Comparison of ENCODE assay signal across 8 mouse cellular contexts in the genomic region with DNA sequence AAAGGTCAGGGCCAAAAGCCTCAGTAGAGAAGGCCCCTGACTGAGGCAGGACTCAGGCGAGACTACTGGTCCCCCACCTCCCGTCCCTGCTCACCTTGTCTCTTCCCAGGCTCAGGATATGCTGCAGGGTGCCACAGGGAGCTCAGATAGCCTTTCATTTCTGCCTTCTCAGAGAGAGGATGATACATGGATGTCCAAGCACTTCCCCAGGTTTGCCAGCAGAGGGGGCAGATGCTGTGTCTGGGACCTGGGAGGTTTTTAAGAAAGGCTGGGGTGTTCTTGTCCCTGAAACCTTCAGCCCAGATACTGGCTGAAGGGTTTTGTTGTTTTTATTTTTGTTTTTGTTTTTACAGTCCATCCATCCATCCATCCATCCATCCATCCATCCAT. TPM values are rescaled to one million over a fixed set of nuclear protein-coding genes. Genes with fewer than 3 reads are reported as not detected.
DNase-seq lines count a peak whose midpoint lies in the region; ATAC-seq and TF ChIP-seq lines count a peak whose summit lies in the region.

No protein-coding gene starts in this region.

- peak; percentile 61 for ATAC-seq in forebrain, embryonic 15.5 days (replicated peaks)
- ATAC-seq in stomach, embryonic 14.5 days (ENCODE audit: insufficient number of reproducible peaks, insufficient read depth, low FRiP score, low read depth), result peak; percentile 18; the same call in 1 of the 2 replicates

- H3K27me3 ChIP-seq in kidney, adult 2 months (replicated peaks; ENCODE audit: control insufficient read depth, insufficient read depth, low read length), result no peaks in the 10 kb centered on the region
- peaks cover 30% of the 10 kb centered on the region for H3K27me3 ChIP-seq in CH12.LX (replicated peaks)
- H3K27me3 ChIP-seq in forebrain, embryonic 15.5 days, result no peaks in the 10 kb centered on the region
- no peaks in the 10 kb centered on the region for H3K27me3 ChIP-seq in stomach, embryonic 14.5 days (ENCODE audit: control insufficient read depth, insufficient read depth, low read length)

- H3K36me3 ChIP-seq in kidney, adult 2 months (ENCODE audit: control insufficient read depth, insufficient read depth, low read length), result no peaks in the 10 kb centered on the region
- no peaks in the 10 kb centered on the region for H3K36me3 ChIP-seq in CH12.LX (replicated peaks in 1 of 2; ENCODE audit: control insufficient read depth in 1 of 2, insufficient read depth in 1 of 2, low read length in 1 of 2)
- H3K36me3 ChIP-seq in forebrain, embryonic 15.5 days, result no peaks in the 10 kb centered on the region
- H3K36me3 ChIP-seq in stomach, embryonic 14.5 days (ENCODE audit: control insufficient read depth, insufficient read depth, low read length), result no peaks in the 10 kb centered on the region

- no peak overlapping the region for H3K27ac ChIP-seq in kidney, adult 2 months (ENCODE audit: insufficient read depth, low read depth, low read length)
- no peak overlapping the region for H3K27ac ChIP-seq in CH12.LX (ENCODE audit: insufficient read depth, low read depth)
- H3K27ac ChIP-seq in forebrain, embryonic 15.5 days (replicated peaks), result no peak overlapping the region
- no peak overlapping the region for H3K27ac ChIP-seq in stomach, embryonic 14.5 days (ENCODE audit: low read length)

- H3K4me2 ChIP-seq in CH12.LX (ENCODE audit: insufficient read depth, low read depth, poor library complexity, severe bottlenecking), result no peak overlapping the region
- no peak overlapping the region for H3K4me2 ChIP-seq in forebrain, embryonic 15.5 days (replicated peaks)
- H3K4me2 ChIP-seq in stomach, embryonic 14.5 days (replicated peaks; ENCODE audit: low read depth, low read length), result no peak overlapping the region

- dilution Hi-C loops in CH12.LX (cut with MboI; ENCODE audit: extremely low pct_ligation_motif_present, extremely low pct_unique_long_range_greater_than_20kb, low sequenced_read_pairs), result no loop called here

- TF ChIP-seq POLR2A in kidney, adult 2 months (IDR thresholded peaks at IDR 0.05; ENCODE audit: low read depth, low read length), result no peak
- no peak for TF ChIP-seq POLR2A in CH12.LX (IDR thresholded peaks at IDR 0.05; ENCODE audit: low read depth, low read length)

- TF ChIP-seq CTCF in kidney, adult 2 months (conservative IDR thresholded peaks at IDR 0.05; ENCODE audit: insufficient read depth, insufficient read length, low read depth, low read length), result peak; percentile 71
- TF ChIP-seq CTCF in CH12.LX (conservative IDR thresholded peaks at IDR 0.05 in 1 of 2, IDR thresholded peaks at IDR 0.05 in 1 of 2; ENCODE audit: low read depth in 2 of 2, low read length in 2 of 2), result peak; percentile 53 to 83

- in situ Hi-C loops in CH12.LX (cut with MboI; ENCODE audit: low pct_ligation_motif_present, low pct_unique_long_range_greater_than_20kb, low sequenced_read_pairs), result loop anchor here (5.0 kb wide), 1 partner anchor 55 kb away; no protein-coding TSS in a partner anchor

- H3K9ac ChIP-seq in CH12.LX (ENCODE audit: insufficient read depth, low read depth), result no peak overlapping the region
- no peak overlapping the region for H3K9ac ChIP-seq in forebrain, embryonic 15.5 days (replicated peaks)
- no peak overlapping the region for H3K9ac ChIP-seq in stomach, embryonic 14.5 days (replicated peaks; ENCODE audit: low read depth, low read length)

- H3K4me3 ChIP-seq in kidney, adult 2 months (ENCODE audit: insufficient read depth, low read depth, low read length), result no peak overlapping the region
- H3K4me3 ChIP-seq in CH12.LX (replicated peaks in 1 of 3; ENCODE audit: low read depth in 2 of 3, low read length in 2 of 3, poor library complexity in 1 of 3), result no peak overlapping the region
- H3K4me3 ChIP-seq in forebrain, embryonic 15.5 days, result no peak overlapping the region
- no peak overlapping the region for H3K4me3 ChIP-seq in stomach, embryonic 14.5 days (ENCODE audit: low read depth, low read length)

- TF ChIP-seq EP300 in CH12.LX (IDR thresholded peaks at IDR 0.05; ENCODE audit: low read length), result no peak

- peak; percentile 27 for DNase-seq in kidney, adult 2 months
- DNase-seq in kidney, adult 8-10 months, result no peak
- peak; percentile 51 for DNase-seq in CH12.LX (ENCODE audit: extremely low read depth)
- peak; percentile 62 to 67 for DNase-seq in adrenal gland, postnatal 36 days
- DNase-seq in mesoderm, embryonic 11.5 days (ENCODE audit: low read depth, low spot score), result peak; percentile 51
- DNase-seq in urinary bladder, postnatal 36 days (ENCODE audit: low spot score in 2 of 2), result no peak

- H3K4me1 ChIP-seq in kidney, adult 2 months (ENCODE audit: control insufficient read depth, insufficient read depth, low read length), result no peaks in the 10 kb centered on the region
- H3K4me1 ChIP-seq in CH12.LX (ENCODE audit: control insufficient read depth in 1 of 2, insufficient read depth in 2 of 2), result peaks cover 0 to 19% of the 10 kb centered on the region in 2 experiments; a peak in 2 of 4 replicates
- no peaks in the 10 kb centered on the region for H3K4me1 ChIP-seq in forebrain, embryonic 15.5 days
- no peaks in the 10 kb centered on the region for H3K4me1 ChIP-seq in stomach, embryonic 14.5 days (ENCODE audit: control insufficient read depth, insufficient read depth, low read length)

- TF ChIP-seq RAD21 in CH12.LX (IDR thresholded peaks at IDR 0.05; ENCODE audit: low read depth, low read length), result peak; percentile 78

- WGBS in kidney, adult 2 months, result 20% methylated on average over 2 of the region's 2 CpGs
- WGBS in forebrain, embryonic 15.5 days, result 15% methylated on average over 2 of the region's 2 CpGs
- 16% methylated on average over 2 of the region's 2 CpGs for WGBS in stomach, embryonic 14.5 days

- peaks cover 2% of the 10 kb centered on the region for H3K9me3 ChIP-seq in CH12.LX (replicated peaks; ENCODE audit: low read length)
- no peaks in the 10 kb centered on the region for H3K9me3 ChIP-seq in forebrain, embryonic 15.5 days
- no peaks in the 10 kb centered on the region for H3K9me3 ChIP-seq in stomach, embryonic 14.5 days (ENCODE audit: control insufficient read depth, low read depth, low read length)

- no peaks in the 10 kb centered on the region for H3K79me2 ChIP-seq in CH12.LX (replicated peaks; ENCODE audit: control insufficient read depth, extremely low read depth, insufficient read depth, poor library complexity, severe bottlenecking)

TF ChIP-seq in CH12.LX, 34 proteins besides CTCF, POLR2A, EP300 and RAD21:
- TF ChIP-seq NRF1 (IDR thresholded peaks at IDR 0.05; ENCODE audit: low read depth, low read length) (no peak), USF1 (IDR thresholded peaks at IDR 0.05; ENCODE audit: low read depth, low read length) (no peak), ZC3H11A (IDR thresholded peaks at IDR 0.05; ENCODE audit: low read depth, low read length) (peak; percentile 21; the same call in 1 of the 2 replicates), SMC3 (IDR thresholded peaks at IDR 0.05; ENCODE audit: low read depth, low read length) (peak; percentile 87), MYC (IDR thresholded peaks at IDR 0.05; ENCODE audit: low read depth, low read length) (no peak), NELFE (IDR thresholded peaks at IDR 0.05; ENCODE audit: low read depth, low read length) (no peak)

RNA-seq across cellular contexts. Expression of gene Sfrp5, which starts 15.3 kb away (rescaled TPM):
- 3.6 and 4.8 TPM in 2 replicates for polyA plus RNA-seq in kidney, adult 2 months (2012; rRNA removed)
- total RNA-seq in CH12.LX (2012; rRNA removed), result not detected in 2 replicates
- not detected in 2 replicates for total RNA-seq in CH12.LX (2014; rRNA removed)
- polyA plus RNA-seq in CH12.LX (2012; ENCODE audit: insufficient read length, low read depth), result not detected in 2 replicates
- total RNA-seq in adrenal gland, postnatal 36 days (2021), result 1 to 10 TPM; 2.5 TPM
- polyA plus RNA-seq in forebrain, embryonic 15.5 days (2015; fragmentation: Nextera tagmentation; extraction: Ambion mirVana), result 0.54 and 0.78 TPM in 2 replicates
- polyA plus RNA-seq in stomach, embryonic 14.5 days (2014; fragmentation: Nextera tagmentation; extraction: Ambion mirVana), result 11.1 and 13.0 TPM in 2 replicates

RNA-seq across cellular contexts. Expression of gene Golga7b, which starts 30.0 kb away (rescaled TPM):
- 0.14 and 0.20 TPM in 2 replicates for polyA plus RNA-seq in kidney, adult 2 months (2012; rRNA removed)
- 0.08 TPM in 2 replicates for total RNA-seq in CH12.LX (2012; rRNA removed)
- 0.07 and 0.18 TPM in 2 replicates for total RNA-seq in CH12.LX (2014; rRNA removed)
- polyA plus RNA-seq in CH12.LX (2012; ENCODE audit: insufficient read length, low read depth), result 0.14 and 0.19 TPM in 2 replicates
- 1 to 10 TPM; 1.1 to 1.5 TPM for total RNA-seq in adrenal gland, postnatal 36 days (2021)
- polyA plus RNA-seq in forebrain, embryonic 15.5 days (2015; fragmentation: Nextera tagmentation; extraction: Ambion mirVana), result 28.6 and 31.5 TPM in 2 replicates
- polyA plus RNA-seq in stomach, embryonic 14.5 days (2014; fragmentation: Nextera tagmentation; extraction: Ambion mirVana), result 0.83 and 0.97 TPM in 2 replicates

RNA-seq across cellular contexts. Expression of gene Zfyve27, which starts 53.6 kb away (rescaled TPM):
- polyA plus RNA-seq in kidney, adult 2 months (2012; rRNA removed), result 30.7 and 32.6 TPM in 2 replicates
- total RNA-seq in CH12.LX (2012; rRNA removed) (14.6 and 16.2 TPM in 2 replicates), CH12.LX (2014; rRNA removed) (11.3 and 11.4 TPM in 2 replicates)
- 18.3 and 19.2 TPM in 2 replicates for polyA plus RNA-seq in CH12.LX (2012; ENCODE audit: insufficient read length, low read depth)
- total RNA-seq in adrenal gland, postnatal 36 days (2021), result 10 to 100 TPM; 49.3 to 50.4 TPM
- 64.1 and 64.8 TPM in 2 replicates for polyA plus RNA-seq in forebrain, embryonic 15.5 days (2015; fragmentation: Nextera tagmentation; extraction: Ambion mirVana)
- polyA plus RNA-seq in stomach, embryonic 14.5 days (2014; fragmentation: Nextera tagmentation; extraction: Ambion mirVana), result 15.7 and 20.0 TPM in 2 replicates

Comparison
In these comparisons a context has a peak if more than half of its experiments do, and no peak if none do; other contexts are left out.
1. DNase-seq: peak in kidney, adult 2 months (single experiment), CH12.LX (single experiment), adrenal gland, postnatal 36 days (2 of 2) and mesoderm, embryonic 11.5 days (single experiment); none in kidney, adult 8-10 months (0 of 2) and urinary bladder, postnatal 36 days (0 of 2).
2. RNA of gene Golga7b, which starts 30.0 kb away (polyA plus RNA-seq): 28.6 to 31.5 TPM in forebrain, embryonic 15.5 days; 0.83 to 0.97 TPM in stomach, embryonic 14.5 days, 0.14 to 0.20 TPM in kidney, adult 2 months and 0.14 to 0.19 TPM in CH12.LX; every median in the first group is over 10 times any median in the second.